In the genomic region with DNA sequence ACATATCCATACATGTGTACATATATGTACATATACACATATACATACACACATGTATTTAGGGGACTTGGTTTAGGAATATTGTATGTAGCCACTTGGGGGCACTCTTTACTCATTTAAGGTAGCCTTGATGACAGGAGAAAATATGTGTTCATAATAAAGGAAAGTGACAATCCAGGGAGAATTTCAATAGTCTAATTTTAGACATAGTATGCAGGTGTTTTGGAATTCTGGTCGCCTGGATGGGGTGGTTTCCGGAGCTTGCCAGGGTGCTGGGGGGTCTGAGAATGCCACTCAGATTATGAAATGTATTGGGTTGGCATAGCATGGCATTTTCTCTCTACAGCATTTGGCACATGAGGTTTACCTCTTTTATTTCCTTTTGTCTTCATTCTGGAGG, we compare ENCODE assay signal across 8 mouse cellular contexts.
DNase-seq lines count a peak whose midpoint lies in the region; ATAC-seq lines count a peak whose summit lies in the region.

No protein-coding gene starts in this region.

- H3K9me3 ChIP-seq in kidney, embryonic 16.5 days (ENCODE audit: low read length) = no peaks in the 10 kb centered on the region
- no peaks in the 10 kb centered on the region for H3K9me3 ChIP-seq in forebrain, embryonic 13.5 days (replicated peaks)
- H3K9me3 ChIP-seq in neural tube, embryonic 13.5 days = no peaks in the 10 kb centered on the region

- ATAC-seq in kidney, embryonic 16.5 days (ENCODE audit: low FRiP score, low TSS enrichment) = 0 out of 2 replicates have a peak, but pooled peaks have one; percentile 23
- ATAC-seq in forebrain, embryonic 13.5 days = peak; percentile 89
- ATAC-seq in neural tube, embryonic 13.5 days (ENCODE audit: low read depth) = peak; percentile 88

- no peaks in the 10 kb centered on the region for H3K27me3 ChIP-seq in kidney, embryonic 16.5 days (ENCODE audit: insufficient read depth, low read length)
- no peaks in the 10 kb centered on the region for H3K27me3 ChIP-seq in forebrain, embryonic 13.5 days
- no peaks in the 10 kb centered on the region for H3K27me3 ChIP-seq in neural tube, embryonic 13.5 days

- WGBS in kidney, embryonic 16.5 days = 24% methylated on average over 2 of the region's 2 CpGs
- WGBS in forebrain, embryonic 13.5 days = 13% methylated on average over 2 of the region's 2 CpGs
- WGBS in neural tube, embryonic 13.5 days = 7% methylated on average over 2 of the region's 2 CpGs

- H3K36me3 ChIP-seq in kidney, embryonic 16.5 days (ENCODE audit: insufficient read depth, low read length) = no peaks in the 10 kb centered on the region
- no peaks in the 10 kb centered on the region for H3K36me3 ChIP-seq in forebrain, embryonic 13.5 days (ENCODE audit: poor library complexity, severe bottlenecking)
- no peaks in the 10 kb centered on the region for H3K36me3 ChIP-seq in neural tube, embryonic 13.5 days

- 0 out of 2 replicates have a peak, but pooled peaks cover 3% of the 10 kb centered on the region for H3K4me1 ChIP-seq in kidney, embryonic 16.5 days (ENCODE audit: insufficient read depth, low read length)
- peaks cover 11% of the 10 kb centered on the region for H3K4me1 ChIP-seq in forebrain, embryonic 13.5 days
- peaks cover 13% of the 10 kb centered on the region; the same call in 1 of the 2 replicates for H3K4me1 ChIP-seq in neural tube, embryonic 13.5 days (replicated peaks)

- H3K9ac ChIP-seq in kidney, embryonic 16.5 days (replicated peaks; ENCODE audit: low read length) = no peak overlapping the region
- H3K9ac ChIP-seq in forebrain, embryonic 13.5 days = no peak overlapping the region
- no peak overlapping the region for H3K9ac ChIP-seq in neural tube, embryonic 13.5 days

- H3K4me2 ChIP-seq in kidney, embryonic 16.5 days (replicated peaks; ENCODE audit: low read depth, low read length) = no peak overlapping the region
- H3K4me2 ChIP-seq in forebrain, embryonic 13.5 days = no peak overlapping the region
- H3K4me2 ChIP-seq in neural tube, embryonic 13.5 days = no peak overlapping the region

- no peak overlapping the region for H3K4me3 ChIP-seq in kidney, embryonic 16.5 days (ENCODE audit: low read length)
- no peak overlapping the region for H3K4me3 ChIP-seq in forebrain, embryonic 13.5 days
- no peak overlapping the region for H3K4me3 ChIP-seq in neural tube, embryonic 13.5 days

- H3K27ac ChIP-seq in kidney, embryonic 16.5 days (ENCODE audit: low read length) = no peak overlapping the region
- peak overlapping the region; percentile 25; the same call in 1 of the 2 replicates for H3K27ac ChIP-seq in forebrain, embryonic 13.5 days
- peak overlapping the region; percentile 81 for H3K27ac ChIP-seq in neural tube, embryonic 13.5 days (replicated peaks)

- DNase-seq in kidney, postnatal 10 days = no peak
- DNase-seq in c-Kit-positive CD71-negative TER-119-negative erythroid progenitor cells, embryonic 14.5 days (ENCODE audit: low read depth) = peak; percentile 13
- peak; percentile 71 for DNase-seq in layer of hippocampus, adult 9-10 months (ENCODE audit: low spot score)
- no peak for DNase-seq in B cell, adult 2 months
- no peak for DNase-seq in ovary, adult 18-20 months (ENCODE audit: low spot score)

Comparison
In these comparisons a context has a peak if more than half of its experiments do, and no peak if none do; other contexts are left out.
1. ATAC-seq: peak in every context shown above with its lines; median percentile 89 in forebrain, embryonic 13.5 days; 88 in neural tube, embryonic 13.5 days; 23 in kidney, embryonic 16.5 days.
2. DNase-seq: peak in c-Kit-positive CD71-negative TER-119-negative erythroid progenitor cells, embryonic 14.5 days (single experiment) and layer of hippocampus, adult 9-10 months (single experiment); none in kidney, postnatal 10 days (single experiment), B cell, adult 2 months (0 of 2) and ovary, adult 18-20 months (single experiment).